Mouse (Mus musculus): ENCODE measurements around the gene Ggcx.
A peak's percentile ranks its signal among the peaks of the same experiment; 100 is the strongest.

Ggcx gene

GRCm38 (mm10) chr6:72414076-72414756 is at the start of gene Ggcx:
Gene Ggcx, plus strand, starts transcription at chr6:72414308.
- peak; percentile 95 for DNase-seq

- DNase-seq = no peak
These were observed 49.1 kb upstream of the Ggcx start for GRCm38 (mm10) chr6:72364985-72365384.

- DNase-seq = no peak
These were observed 47.8 kb upstream of the Ggcx start for GRCm38 (mm10) chr6:72366304-72366703.

- DNase-seq = no peak
These were observed 47.2 kb upstream of the Ggcx start, which contains the start of gene Rnf181 for GRCm38 (mm10) chr6:72366844-72367443. Gene Rnf181, minus strand, starts transcription at chr6:72366956.

GRCm38 (mm10) chr6:72367460-72367974 is 46.6 kb upstream of the Ggcx start:
- DNase-seq = no peak

GRCm38 (mm10) chr6:72369557-72369956 is 44.6 kb upstream of the Ggcx start:
- DNase-seq = no peak

- no peak for DNase-seq
These were observed 44.0 kb upstream of the Ggcx start for GRCm38 (mm10) chr6:72370091-72370490.

- peak; percentile 74 for DNase-seq
These were observed 43.0 kb upstream of the Ggcx start for GRCm38 (mm10) chr6:72371147-72371546.

GRCm38 (mm10) chr6:72371571-72371970 is 42.5 kb upstream of the Ggcx start:
- DNase-seq = no peak

GRCm38 (mm10) chr6:72373184-72373583 is 40.9 kb upstream of the Ggcx start:
- DNase-seq = no peak

- no peak for DNase-seq
These were observed 39.9 kb upstream of the Ggcx start for GRCm38 (mm10) chr6:72374206-72374605.

- DNase-seq = no peak
These were observed 39.1 kb upstream of the Ggcx start for GRCm38 (mm10) chr6:72374820-72375563.

GRCm38 (mm10) chr6:72378510-72379234 is 35.4 kb upstream of the Ggcx start:
- DNase-seq = no peak

GRCm38 (mm10) chr6:72379377-72380130 is 34.6 kb upstream of the Ggcx start:
- no peak for DNase-seq

GRCm38 (mm10) chr6:72380131-72380770 is 33.9 kb upstream of the Ggcx start, which contains the start of gene Vamp5:
Gene Vamp5, minus strand, starts transcription at chr6:72380468.
- DNase-seq = peak; percentile 45

GRCm38 (mm10) chr6:72382494-72382893 is 31.6 kb upstream of the Ggcx start:
- DNase-seq = no peak

GRCm38 (mm10) chr6:72383142-72383820 is 30.8 kb upstream of the Ggcx start:
- DNase-seq = no peak

- DNase-seq = no peak
These were observed 30.2 kb upstream of the Ggcx start for GRCm38 (mm10) chr6:72383952-72384351.

- no peak for DNase-seq
These were observed 28.9 kb upstream of the Ggcx start for GRCm38 (mm10) chr6:72385258-72385657.

GRCm38 (mm10) chr6:72386561-72386960 is 27.5 kb upstream of the Ggcx start:
- no peak for DNase-seq

- DNase-seq = no peak
These were observed 26.3 kb upstream of the Ggcx start for GRCm38 (mm10) chr6:72387816-72388215.
